Mouse (Mus musculus): Measurements from ENCODE around the gene Sec14l4.

The Sec14l4 gene

DNA sequence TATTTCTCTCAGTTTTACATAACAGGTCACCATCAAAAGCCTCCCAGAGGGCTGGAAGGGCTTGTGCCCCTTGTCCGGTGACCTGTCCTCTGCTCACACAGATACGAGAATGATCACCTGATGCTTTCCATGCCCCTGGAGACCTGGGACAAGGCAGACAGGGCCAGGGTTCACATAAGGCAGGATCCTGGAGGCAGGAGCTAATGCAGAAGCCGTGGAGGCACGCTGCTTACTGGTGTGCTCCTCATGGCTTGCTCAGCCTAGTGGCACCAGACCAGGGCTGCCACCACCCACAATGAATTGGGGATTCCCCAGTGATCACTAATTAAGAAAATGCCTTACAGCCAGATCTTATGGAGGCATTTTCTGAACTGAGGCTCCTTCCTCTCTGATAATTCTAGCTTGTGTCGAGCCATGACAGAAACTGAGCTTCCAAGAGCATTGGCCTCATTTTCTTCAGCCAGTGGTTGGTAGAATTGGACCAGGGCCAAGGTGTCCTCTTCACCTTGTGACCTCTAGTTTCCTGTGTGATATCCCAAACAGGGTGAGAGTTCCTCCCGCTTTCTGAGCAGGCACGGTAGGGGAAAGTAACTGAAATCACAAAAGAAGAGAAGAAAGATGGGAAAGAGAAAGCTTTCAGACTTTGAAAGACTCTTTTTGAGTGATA is 47.1 kb downstream of the Sec14l4 start:
- DNase-seq (ENCODE audit: low read depth, low spot score): no peak

DNA sequence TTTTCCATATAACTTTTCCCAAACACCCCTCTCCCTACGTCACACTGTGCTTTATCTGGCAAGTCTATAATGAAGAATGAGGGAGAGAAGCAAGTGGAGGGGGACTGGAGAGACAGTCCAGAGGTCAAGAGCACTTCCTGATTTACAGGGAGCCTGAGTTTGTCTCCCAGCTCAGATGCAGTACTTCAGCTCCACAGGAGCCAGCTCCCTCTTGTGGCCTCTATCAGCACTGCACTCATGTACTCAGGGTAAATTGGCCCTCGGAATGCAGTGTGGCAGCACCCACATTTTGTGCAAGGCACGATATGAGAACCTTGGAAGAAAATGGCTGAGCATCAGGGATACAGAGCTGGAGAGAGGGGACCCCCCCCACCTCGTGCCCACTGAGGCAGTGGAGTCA is 49.0 kb downstream of the Sec14l4 start:
- peak; percentile 78 for DNase-seq (ENCODE audit: low read depth, low spot score)

DNA sequence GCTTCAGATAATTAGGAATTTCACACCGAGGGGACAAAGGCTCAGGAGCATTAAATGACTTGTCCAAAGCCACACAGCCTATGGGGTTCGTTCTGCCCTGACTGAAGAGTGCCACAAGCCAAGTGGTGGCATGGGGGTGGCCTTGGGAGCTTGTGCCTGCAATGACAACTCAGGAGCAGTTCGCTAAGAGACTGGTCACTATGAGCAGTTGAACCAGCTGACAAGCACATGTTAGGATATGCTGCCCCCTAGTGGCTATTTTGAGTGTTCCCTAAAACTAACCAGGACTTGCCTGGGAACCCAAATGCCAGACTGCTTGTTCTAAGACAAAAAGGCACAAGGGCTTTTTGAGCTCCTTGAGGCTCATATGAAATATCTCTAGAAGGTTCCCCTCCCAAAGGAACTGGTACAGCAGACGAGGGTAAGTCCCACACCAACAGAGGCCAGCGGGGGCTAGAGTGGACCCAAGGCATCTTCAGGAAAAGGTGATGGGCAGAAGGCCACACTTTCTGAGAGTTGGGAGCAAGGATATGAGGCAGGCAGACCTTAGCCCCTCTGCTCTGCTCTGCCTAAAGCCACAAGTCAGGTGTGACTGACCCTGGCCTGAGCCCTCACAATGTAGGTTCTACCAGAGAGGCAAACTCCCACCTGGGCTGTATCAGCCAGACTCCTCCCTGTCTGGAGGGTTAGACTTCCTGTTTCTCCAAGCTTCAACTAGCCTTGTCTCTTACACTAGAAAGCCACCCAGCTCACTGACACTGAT is 52.2 kb downstream of the Sec14l4 start:
- DNase-seq (ENCODE audit: low read depth, low spot score): peak; percentile 83

DNA sequence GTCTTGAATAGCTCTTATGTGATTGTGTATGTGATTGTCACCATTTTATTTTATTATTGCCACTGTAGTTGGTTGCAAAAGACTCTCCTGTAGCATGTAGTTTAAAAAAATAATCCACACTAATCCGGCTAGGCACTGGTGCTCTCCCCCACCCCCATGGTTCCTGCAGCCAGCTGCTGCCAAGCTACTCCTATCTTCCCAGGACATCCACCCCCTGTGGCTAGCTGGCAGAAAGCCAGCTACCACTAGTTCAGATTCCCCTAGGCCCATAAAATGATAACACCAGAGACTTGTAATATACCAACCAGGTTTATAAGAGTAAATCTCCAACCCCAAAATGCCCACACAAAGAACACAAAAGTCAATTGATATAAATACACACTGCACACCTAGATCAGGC is 55.0 kb downstream of the Sec14l4 start:
- DNase-seq (ENCODE audit: low read depth, low spot score): no peak

DNA sequence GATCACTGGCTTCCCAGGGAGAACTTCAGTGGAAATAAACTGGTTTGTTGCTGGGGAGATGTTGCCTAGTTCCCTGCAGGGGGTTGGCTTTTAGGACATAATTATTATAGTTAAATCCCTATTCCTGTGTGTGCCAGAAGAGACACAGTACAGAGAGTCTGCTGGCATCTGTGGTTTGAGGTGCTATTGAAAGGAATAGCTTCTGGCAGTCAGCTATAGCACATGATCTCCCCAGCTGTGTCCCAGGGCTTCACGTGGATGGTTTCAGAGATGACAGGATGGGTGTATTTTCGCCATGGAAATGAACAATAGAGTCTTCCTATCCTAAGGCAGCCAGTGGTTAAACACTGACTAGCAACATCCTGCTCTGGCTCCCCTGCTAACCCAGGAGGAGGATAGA is 56.0 kb downstream of the Sec14l4 start:
- no peak for DNase-seq (ENCODE audit: low read depth, low spot score)

DNA sequence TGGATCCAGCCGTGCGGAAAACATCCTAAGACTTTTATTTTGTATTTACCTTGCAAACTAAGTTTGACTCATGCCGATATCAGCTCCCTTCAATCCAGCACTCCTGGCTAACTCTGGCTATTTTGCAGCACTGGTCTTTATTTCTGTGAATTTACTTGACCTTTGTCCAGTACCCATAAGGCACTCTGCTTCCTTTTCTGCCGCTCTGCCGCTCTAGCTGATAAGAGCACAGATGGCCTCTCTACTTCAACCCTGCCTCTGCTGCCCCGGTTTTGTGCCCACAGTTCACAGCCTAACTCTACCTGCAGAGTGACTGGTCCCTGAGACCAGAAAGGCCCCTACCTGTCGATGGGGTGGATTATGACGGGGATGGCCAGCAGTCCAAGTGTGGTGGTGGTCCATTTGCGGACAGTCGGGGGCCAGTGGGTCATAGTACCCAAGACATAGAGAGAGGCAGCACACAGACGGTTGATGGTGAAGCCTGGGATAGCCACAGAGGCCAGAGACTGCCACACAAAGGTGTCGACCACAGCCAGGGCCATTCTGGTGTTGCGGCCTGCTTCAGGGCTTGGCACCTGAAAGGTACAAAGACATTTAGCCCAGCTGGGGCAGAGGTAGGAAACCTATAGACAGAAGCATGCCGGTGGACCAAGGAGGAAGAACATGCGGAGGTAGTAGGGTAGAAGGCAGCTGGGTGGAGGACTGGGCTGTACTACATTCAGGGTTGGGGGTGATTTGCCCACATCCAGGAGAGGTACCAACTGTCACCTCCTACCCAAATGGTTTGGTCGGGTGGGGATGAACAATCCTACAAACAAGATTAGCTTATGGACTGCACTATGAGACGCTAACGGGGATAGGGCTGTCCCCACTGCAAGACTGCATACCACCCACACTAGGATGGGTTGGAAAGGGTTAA is 62.5 kb downstream of the Sec14l4 start:
- DNase-seq (ENCODE audit: low read depth, low spot score): no peak

DNA sequence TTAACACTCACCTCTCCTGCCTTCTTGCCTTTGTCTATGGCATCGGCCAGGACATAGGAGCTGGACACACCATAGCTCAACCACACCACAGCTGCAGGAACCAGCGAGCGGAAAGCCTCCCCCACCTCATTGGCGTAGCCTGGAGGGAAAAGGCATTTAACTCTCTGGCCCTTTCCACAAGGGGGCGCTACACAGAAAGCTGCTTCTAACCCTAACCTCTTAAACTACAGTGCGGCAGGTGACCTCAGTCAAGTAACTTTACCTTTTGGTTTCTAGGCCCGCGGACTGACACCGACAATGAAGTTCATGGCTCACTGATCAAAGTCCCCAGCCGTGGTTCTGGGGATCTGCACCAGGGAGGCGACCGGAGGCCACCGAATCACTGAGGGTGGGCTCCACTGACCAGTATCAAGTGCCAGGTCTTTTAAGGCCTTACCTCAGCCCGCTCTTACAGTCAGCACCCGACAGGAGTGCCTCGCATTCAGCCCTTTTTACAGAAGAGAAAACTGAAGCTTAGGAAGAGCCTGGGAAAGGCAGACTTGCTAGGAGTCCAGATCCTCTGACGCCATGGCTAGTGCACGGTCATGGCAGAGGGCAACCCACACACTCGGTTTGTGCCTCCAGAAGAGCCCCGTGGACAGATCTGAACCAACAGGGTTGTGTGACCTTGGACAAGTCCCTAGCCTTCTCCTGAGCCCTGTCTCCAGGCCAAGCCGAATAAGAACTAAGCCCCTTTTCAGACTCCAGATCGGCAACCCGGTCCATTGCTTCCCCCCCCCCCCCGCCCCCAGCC is 63.3 kb downstream of the Sec14l4 start:
- peak; percentile 74 for DNase-seq (ENCODE audit: low read depth, low spot score)

DNA sequence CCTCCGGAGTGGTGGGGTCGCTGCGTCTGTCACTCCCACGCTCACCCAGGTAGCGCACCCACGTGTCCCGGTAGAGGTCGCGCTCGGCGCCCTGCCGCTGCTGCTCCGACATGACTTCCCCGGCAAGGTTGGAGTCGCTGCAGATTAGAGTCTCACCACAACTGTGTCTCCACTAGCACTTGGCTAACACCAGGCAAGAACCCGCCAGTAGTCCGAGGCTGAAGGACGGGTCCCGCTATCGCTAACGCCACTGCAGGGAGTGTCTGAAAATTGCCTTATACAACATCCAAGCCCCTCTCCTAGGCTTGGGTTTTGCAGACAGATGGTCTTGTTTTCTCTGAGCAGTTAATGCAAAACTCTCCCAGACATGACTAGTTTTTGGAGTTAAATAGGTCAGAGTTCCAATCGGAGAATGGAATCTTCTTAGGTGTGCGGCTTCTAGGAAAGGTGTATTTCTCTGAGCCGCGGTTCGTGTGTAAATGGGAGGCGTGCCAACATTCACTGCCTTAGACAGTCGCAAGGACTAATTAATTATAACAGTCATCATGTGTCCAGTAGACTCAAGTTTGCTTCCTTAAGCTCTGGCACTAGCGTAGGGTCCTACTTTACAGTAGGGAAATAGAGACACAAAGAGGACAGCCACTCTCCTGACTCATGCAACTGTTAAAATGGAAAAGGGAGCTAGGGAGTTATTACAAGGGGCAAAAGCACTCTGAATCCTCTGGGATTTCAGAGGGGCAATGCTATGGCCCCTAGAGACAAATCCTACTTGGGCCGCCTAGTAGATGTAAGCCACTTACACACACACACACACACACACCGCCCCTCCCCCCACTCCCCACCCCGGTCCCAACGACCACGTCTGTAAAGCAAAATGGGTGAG is 64.2 kb downstream of the Sec14l4 start, which contains the start of gene Mtfp1:
Gene Mtfp1, minus strand, starts transcription at position 275 of the 883 bp plus-strand sequence.
- peak; percentile 52 for DNase-seq (ENCODE audit: low read depth, low spot score)

DNA sequence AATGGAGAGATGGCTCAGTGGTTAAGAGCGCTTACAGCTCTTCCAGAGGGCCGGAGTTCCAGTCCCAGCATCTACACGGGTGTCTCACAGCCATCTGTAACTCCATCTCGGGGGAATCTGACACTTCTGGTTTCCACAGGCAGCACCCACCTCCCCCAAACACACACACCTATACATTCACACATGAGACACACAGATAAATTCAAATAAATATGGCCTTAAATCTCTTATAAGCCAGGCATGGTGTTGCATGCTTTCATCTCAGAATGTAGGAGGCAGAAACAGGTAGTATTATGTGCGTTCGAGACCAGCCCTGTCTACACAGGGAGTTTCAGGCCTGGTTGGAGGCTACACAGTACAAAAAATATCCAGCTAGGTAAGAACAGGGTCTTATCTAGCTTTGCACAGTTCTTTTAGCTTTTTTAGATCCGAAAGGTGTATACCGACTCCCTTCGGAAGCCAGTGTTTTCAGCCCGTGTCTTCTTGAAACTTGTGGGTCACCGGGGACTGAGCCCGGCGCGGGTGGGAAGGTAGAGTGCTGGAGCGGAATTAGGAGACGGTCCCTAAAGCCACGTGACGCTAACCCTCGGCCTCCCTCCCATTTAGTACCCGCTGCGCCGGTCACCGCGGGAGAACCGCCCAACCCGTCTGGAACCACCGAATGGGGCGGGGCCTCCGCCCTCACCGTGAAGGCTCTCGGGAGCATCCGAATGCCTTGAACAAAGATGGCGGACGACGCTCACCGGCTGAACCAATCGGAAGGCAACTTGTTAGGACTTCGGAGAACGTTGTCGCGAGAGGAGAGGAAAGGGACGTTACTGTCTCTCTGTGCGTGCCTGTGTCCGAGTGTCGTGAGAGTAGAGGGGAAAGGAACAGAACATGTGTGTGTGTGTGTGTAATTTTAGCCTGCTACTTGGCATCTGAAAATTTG is 65.1 kb downstream of the Sec14l4 start:
- DNase-seq (ENCODE audit: low read depth, low spot score): peak; percentile 99

DNA sequence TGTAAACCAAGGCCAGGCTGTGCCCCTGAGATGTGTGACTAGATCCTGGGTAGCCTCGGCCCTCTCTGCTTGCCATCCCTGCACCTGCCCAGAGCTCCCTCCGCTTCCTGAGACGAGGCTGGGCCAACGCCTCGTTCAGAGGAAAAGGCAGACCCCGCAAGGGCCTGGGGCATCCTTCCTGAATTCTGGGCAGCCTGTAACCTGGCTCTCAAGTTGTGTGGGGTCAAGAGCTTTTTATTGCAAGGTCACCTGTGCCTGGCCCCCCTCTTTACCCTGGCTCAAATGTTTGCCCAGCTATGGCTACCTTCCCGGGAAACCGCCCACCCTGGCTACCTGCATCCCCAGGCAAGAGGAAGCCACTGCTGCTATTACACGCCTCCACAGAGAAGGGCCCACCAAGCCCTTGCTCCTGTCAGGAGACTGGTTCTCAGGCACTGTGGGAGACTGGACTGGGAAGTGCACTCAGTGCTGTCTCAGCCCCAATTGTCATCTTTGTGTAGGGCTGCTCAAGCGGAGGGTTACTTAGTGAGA is 65.9 kb downstream of the Sec14l4 start:
- DNase-seq (ENCODE audit: low read depth, low spot score): no peak
